Mouse (Mus musculus) lung, postnatal 14 days (tissue): Measurements from ENCODE around the gene Adgre5.

Experiments
- DNase-seq: peaks from one replicate; pipeline ENCODE4 v3.0.0; 2021

The Adgre5 gene

GRCm38 (mm10) chr8:83719693-83720092 is 21.4 kb downstream of the Adgre5 start:
- DNase-seq: no peak

- DNase-seq: no peak
Observed at GRCm38 (mm10) chr8:83719048-83719447, 22.1 kb downstream of the Adgre5 start.

- DNase-seq: no peak
Observed at GRCm38 (mm10) chr8:83716563-83716962, 24.6 kb downstream of the Adgre5 start.

GRCm38 (mm10) chr8:83715771-83716170 is 25.4 kb downstream of the Adgre5 start:
- no peak for DNase-seq

- DNase-seq: peak; percentile 93
Observed at GRCm38 (mm10) chr8:83715031-83715690, 26.0 kb downstream of the Adgre5 start, which contains the start of gene Ddx39. Ddx39 (plus strand) TSS chr8:83715177.

- no peak for DNase-seq
Observed at GRCm38 (mm10) chr8:83714676-83715030, 26.5 kb downstream of the Adgre5 start.

GRCm38 (mm10) chr8:83707554-83707953 is 33.6 kb downstream of the Adgre5 start:
- no peak for DNase-seq

- no peak for DNase-seq
Observed at GRCm38 (mm10) chr8:83706411-83706810, 34.7 kb downstream of the Adgre5 start.

GRCm38 (mm10) chr8:83703426-83703825 is 37.7 kb downstream of the Adgre5 start:
- DNase-seq: no peak

- no peak for DNase-seq
Observed at GRCm38 (mm10) chr8:83700423-83701085, 40.6 kb downstream of the Adgre5 start.

- no peak for DNase-seq
Observed at GRCm38 (mm10) chr8:83699566-83699965, 41.6 kb downstream of the Adgre5 start.

GRCm38 (mm10) chr8:83698661-83699453 is 42.3 kb downstream of the Adgre5 start, which contains the start of gene Pkn1:
Pkn1 (minus strand) TSS chr8:83699179.
- peak; percentile 81 for DNase-seq

GRCm38 (mm10) chr8:83698291-83698660 is 42.9 kb downstream of the Adgre5 start:
- DNase-seq: peak; percentile 61

GRCm38 (mm10) chr8:83697374-83698220 is 43.5 kb downstream of the Adgre5 start:
- DNase-seq: peak; percentile 67

- peak; percentile 33 for DNase-seq
Observed at GRCm38 (mm10) chr8:83695351-83696106, 45.6 kb downstream of the Adgre5 start.

GRCm38 (mm10) chr8:83694369-83695160 is 46.6 kb downstream of the Adgre5 start:
- no peak for DNase-seq

- peak; percentile 23 for DNase-seq
Observed at GRCm38 (mm10) chr8:83693609-83694236, 47.4 kb downstream of the Adgre5 start.

- no peak for DNase-seq
Observed at GRCm38 (mm10) chr8:83689264-83689663, 51.9 kb downstream of the Adgre5 start.

GRCm38 (mm10) chr8:83684517-83684916 is 56.6 kb downstream of the Adgre5 start:
- no peak for DNase-seq

GRCm38 (mm10) chr8:83681099-83681498 is 60.0 kb downstream of the Adgre5 start:
- DNase-seq: no peak

- no peak for DNase-seq
Observed at GRCm38 (mm10) chr8:83680603-83681002, 60.5 kb downstream of the Adgre5 start.
